Mouse (Mus musculus) G1E (cell line): ENCODE data around the gene Slc44a3.

Experiments used
- CTCF ChIP-seq: IDR thresholded peaks from 2 replicates; pipeline ENCODE4 v1.5.1; 2012; ENCODE audit warnings: low read depth, low read length, inconsistent platforms, mixed read lengths
- GATA2 ChIP-seq: IDR thresholded peaks from 2 replicates; pipeline ENCODE4 v1.6.1; 2012; ENCODE audit warnings: low read depth, low read length, inconsistent platforms, borderline replicate concordance
- POLR2AphosphoS5 ChIP-seq: IDR thresholded peaks from 2 replicates; pipeline ENCODE4 v1.6.1; 2012; ENCODE audit warnings: low read depth, low read length, inconsistent platforms; ENCODE audit not compliant: insufficient replicate concordance

DNA sequence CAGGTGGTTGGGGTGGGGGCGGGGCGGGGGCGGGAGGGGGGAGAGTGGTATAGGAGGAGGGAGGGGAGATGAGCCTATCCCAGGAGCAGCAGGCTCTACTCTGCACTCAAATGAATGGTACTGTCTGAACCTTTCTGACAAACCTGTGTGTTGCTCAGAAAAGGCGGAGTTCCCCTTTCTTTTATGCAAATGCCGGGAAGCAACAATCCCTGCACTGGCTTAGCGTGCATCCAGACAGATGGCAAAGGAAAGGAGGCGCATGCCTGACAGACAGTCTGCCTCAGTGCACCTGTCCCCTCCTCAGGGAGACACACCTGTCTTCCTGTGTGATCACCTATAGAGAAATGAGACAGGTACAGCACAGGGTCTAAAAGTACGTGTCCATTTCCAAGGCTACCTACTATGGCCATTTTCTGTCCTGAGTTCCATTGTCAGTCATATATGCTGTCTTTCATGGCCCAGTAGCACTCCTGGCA is 51.2 kb downstream of the Slc44a3 start:
- no peak for TF ChIP-seq CTCF
- no peak for TF ChIP-seq GATA2
- no peak for TF ChIP-seq POLR2AphosphoS5
